In genomic region chr5:20701483-20702421, GRCm38 (mm10) we compare ENCODE assay signal across 8 mouse cellular contexts.
A peak's percentile ranks its signal among the peaks of the same experiment; 100 is the strongest.
DNase-seq lines count a peak whose midpoint lies in the region; ATAC-seq and TF ChIP-seq lines count a peak whose summit lies in the region.

No protein-coding gene starts in this region.

- WGBS in hindbrain, embryonic 14.5 days = under 1% methylated on average over 57 of the region's 57 CpGs

- POLR2A ChIA-PET in Patski (lab: Charles Lee) = interaction anchor here (0.7 kb wide), 2 partner anchors 25 to 88 kb away, joined by 4 to 5 read pairs; no protein-coding TSS in a partner anchor

- peak overlapping the region; percentile 80 for H3K9ac ChIP-seq in hindbrain, embryonic 14.5 days

- H3K27ac ChIP-seq in hindbrain, embryonic 14.5 days = peak overlapping the region; percentile 94

- H3K4me2 ChIP-seq in hindbrain, embryonic 14.5 days (replicated peaks) = peak overlapping the region; percentile 72

- H3K4me3 ChIP-seq in hindbrain, embryonic 14.5 days (replicated peaks; ENCODE audit: low read length) = peak overlapping the region; percentile 53

- in situ Hi-C loops in Patski (cut with MboI; ENCODE audit: low pct_unique_long_range_greater_than_20kb) = loop anchor here (5.0 to 10.0 kb wide), 3 partner anchors 183 to 1177 kb away; partner anchors contain the start of genes Phtf2 and Tmem60

- no peaks in the 10 kb centered on the region for H3K27me3 ChIP-seq in Patski
- H3K27me3 ChIP-seq in hindbrain, embryonic 14.5 days (ENCODE audit: control insufficient read depth, insufficient read depth, low read length) = no peaks in the 10 kb centered on the region

- H3K4me1 ChIP-seq in hindbrain, embryonic 14.5 days (replicated peaks; ENCODE audit: control insufficient read depth, insufficient read depth, low read length) = peaks cover 6% of the 10 kb centered on the region; the same call in 1 of the 2 replicates

- no peaks in the 10 kb centered on the region for H3K9me3 ChIP-seq in hindbrain, embryonic 14.5 days (ENCODE audit: control insufficient read depth, low read length)

- H3K36me3 ChIP-seq in hindbrain, embryonic 14.5 days (replicated peaks; ENCODE audit: control insufficient read depth, insufficient read depth) = no peaks in the 10 kb centered on the region

- peak; percentile 98 for ATAC-seq in Patski
- peak; percentile 95 for ATAC-seq in hindbrain, embryonic 14.5 days (ENCODE audit: low FRiP score)

- CTCF ChIA-PET in Patski (lab: Charles Lee) = interaction anchor here (0.7 to 1.9 kb wide), 6 partner anchors 68 to 1180 kb away, joined by 3 to 6 read pairs (median 3); no protein-coding TSS in a partner anchor

- DNase-seq in Patski (ENCODE audit: low read depth, low spot score) = peak; percentile 57
- peak; percentile 93 to 95 for DNase-seq in cerebellum, postnatal 10 days
- peak; percentile 66 to 75 for DNase-seq in frontal cortex, postnatal 25 days (ENCODE audit: low spot score in 2 of 2)
- peak; percentile 92 for DNase-seq in hindbrain, embryonic 14.5 days (ENCODE audit: low spot score)
- peak; percentile 89 for DNase-seq in layer of hippocampus, postnatal 36 days
- peak; percentile 87 for DNase-seq in lung, postnatal 25 days (ENCODE audit: low spot score)
- peak; percentile 36 for DNase-seq in retina, adult 2 months (ENCODE audit: low read depth, low spot score)
- DNase-seq in thymus, postnatal 25 days = peak; percentile 86

- TF ChIP-seq CTCF in Patski (IDR thresholded peaks at IDR 0.05) = peak; percentile 88

Comparison
In these comparisons a context has a peak if more than half of its experiments do, and no peak if none do; other contexts are left out.
1. Peak in every context shown above with its lines: DNase-seq, ATAC-seq, H3K4me3 ChIP-seq and H3K27ac ChIP-seq.
2. DNase-seq: peak in every context shown above with its lines; median percentile 94 in cerebellum, postnatal 10 days; 92 in hindbrain, embryonic 14.5 days; 89 in layer of hippocampus, postnatal 36 days; 87 in lung, postnatal 25 days; 86 in thymus, postnatal 25 days; 70 in frontal cortex, postnatal 25 days; 57 in Patski; 36 in retina, adult 2 months.